Mouse (Mus musculus) small intestine, adult 2 months (tissue): ENCODE data around the gene Sdcbp2.

Experiments used
- CTCF ChIP-seq: fragments of 200-500 bp; IDR thresholded peaks from 2 replicates; pipeline ENCODE4 v1.5.1; 2012; ENCODE audit warnings: low read depth, mild to moderate bottlenecking, control low read depth, inconsistent platforms, low read length, moderate library complexity, mixed read lengths; ENCODE audit not compliant: insufficient replicate concordance, insufficient read length; ENCODE audit errors: extremely low read depth
- POLR2A ChIP-seq: fragments of 200-500 bp; IDR thresholded peaks from 2 replicates; pipeline ENCODE4 v1.6.1; 2012; ENCODE audit warnings: low read depth, mild to moderate bottlenecking, control low read depth, inconsistent platforms, low read length, moderate library complexity

DNA sequence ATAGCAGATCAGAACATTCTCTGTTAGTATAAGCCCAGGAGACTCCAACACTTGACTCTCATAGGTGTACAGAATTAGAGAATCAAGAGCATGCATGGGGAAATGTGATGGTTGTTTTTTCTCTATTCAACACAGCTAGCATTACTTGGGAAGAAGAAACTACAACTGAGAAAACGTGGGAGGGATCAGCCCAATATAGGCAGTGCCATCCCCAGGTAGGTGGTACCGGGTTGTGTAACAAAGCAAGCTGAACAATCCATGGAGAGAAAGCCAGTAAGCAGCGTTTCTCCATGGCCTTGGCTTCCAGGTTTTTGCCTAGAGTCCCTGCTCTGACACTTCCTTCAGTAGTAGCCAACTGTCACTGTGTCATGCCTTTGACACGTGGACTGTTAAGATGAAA, 33.8 kb upstream of the Sdcbp2 start:
- no peak for TF ChIP-seq CTCF
- no peak for TF ChIP-seq POLR2A
